Mouse (Mus musculus): ENCODE measurements at regions not wholly inside any gene's neighbourhood (a gene's known extent, or its start where the extent isn't known, plus 50 kb on each side); places are given as distances from the start of the nearest gene placed in this dataset.

- no peak for DNase-seq (ENCODE audit: extremely low spot score)
Measured at GRCm38 (mm10) chr3:139135371-139135770, 60.4 kb upstream of the Rap1gds1 start.

- no peak for DNase-seq (ENCODE audit: extremely low spot score)
Measured at GRCm38 (mm10) chr3:139136044-139136443, 61.0 kb upstream of the Rap1gds1 start.

- peak; percentile 18 for DNase-seq (ENCODE audit: extremely low spot score)
Measured at GRCm38 (mm10) chr3:139152654-139153053, 52.8 kb upstream of the Stpg2 start.

GRCm38 (mm10) chr3:139154294-139154693 lies 51.2 kb upstream of the Stpg2 start:
- DNase-seq (ENCODE audit: extremely low spot score): no peak

All from embryo, embryonic 9.5 days (tissue).